Mouse (Mus musculus) MEL (cell line): Measurements from ENCODE around the gene Ramp2.

ENCODE experiments used
- CTCF ChIP-seq, 3 experiments: IDR thresholded peaks in 2 of 3; conservative IDR thresholded peaks in 1 of 3; 2 replicates each; pipeline ENCODE4 v1.5.1; 2011 to 2012; ENCODE audit warnings: low read length in 3 of 3, low read depth in 2 of 3, mild to moderate bottlenecking in 2 of 3, improper control_type of control experiment in 1 of 3, inconsistent platforms in 1 of 3, mixed read lengths in 1 of 3, moderate library complexity in 1 of 3; ENCODE audit not compliant: control insufficient read depth in 1 of 3, insufficient read depth in 1 of 3, poor library complexity in 1 of 3, severe bottlenecking in 1 of 3
- GABPA ChIP-seq: IDR thresholded peaks from 2 replicates; pipeline ENCODE4 v1.6.1; 2012; ENCODE audit warnings: low read depth, mild to moderate bottlenecking, inconsistent platforms, low read length, improper control_type of control experiment, moderate library complexity
- HCFC1 ChIP-seq: IDR thresholded peaks from 2 replicates; pipeline ENCODE4 v1.6.1; 2012; ENCODE audit warnings: low read depth, mild to moderate bottlenecking, inconsistent platforms, low read length, improper control_type of control experiment, moderate library complexity
- JUND ChIP-seq: IDR thresholded peaks from 2 replicates; pipeline ENCODE4 v1.6.1; 2011; ENCODE audit warnings: low read depth, mild to moderate bottlenecking, improper control_type of control experiment, low read length
- MEF2A ChIP-seq: IDR thresholded peaks from 2 replicates; pipeline ENCODE4 v1.6.1; 2014; ENCODE audit warnings: low read depth, mild to moderate bottlenecking, inconsistent platforms, low read length, improper control_type of control experiment; ENCODE audit not compliant: poor library complexity, insufficient replicate concordance, severe bottlenecking; ENCODE audit errors: extremely low read depth
- MXI1 ChIP-seq: IDR thresholded peaks from 2 replicates; pipeline ENCODE4 v1.6.1; 2011; ENCODE audit warnings: mild to moderate bottlenecking, low read depth, low read length, improper control_type of control experiment
- POLR2A ChIP-seq, 2 experiments: IDR thresholded peaks; 2 replicates each; pipeline ENCODE4 v1.6.1; 2011 to 2012; ENCODE audit warnings: low read length in 2 of 2, mild to moderate bottlenecking in 2 of 2, control low read depth in 1 of 2, improper control_type of control experiment in 1 of 2, low read depth in 1 of 2, moderate library complexity in 1 of 2; ENCODE audit not compliant: control insufficient read depth in 1 of 2, insufficient read depth in 1 of 2, poor library complexity in 1 of 2
- SIN3A ChIP-seq: IDR thresholded peaks from 2 replicates; pipeline ENCODE4 v1.6.1; 2012; ENCODE audit warnings: low read length, improper control_type of control experiment, inconsistent platforms
- TCF12 ChIP-seq: IDR thresholded peaks from 2 replicates; pipeline ENCODE4 v1.6.1; 2014; ENCODE audit warnings: low read depth, mild to moderate bottlenecking, inconsistent platforms, low read length, improper control_type of control experiment, moderate library complexity
- USF2 ChIP-seq, 2 experiments: IDR thresholded peaks; 2 replicates each; pipeline ENCODE4 v1.6.1; 2011 to 2012; ENCODE audit warnings: improper control_type of control experiment in 2 of 2, low read length in 2 of 2, borderline replicate concordance in 1 of 2, inconsistent platforms in 1 of 2, low read depth in 1 of 2, mild to moderate bottlenecking in 1 of 2; ENCODE audit not compliant: insufficient read depth in 1 of 2

DNA sequence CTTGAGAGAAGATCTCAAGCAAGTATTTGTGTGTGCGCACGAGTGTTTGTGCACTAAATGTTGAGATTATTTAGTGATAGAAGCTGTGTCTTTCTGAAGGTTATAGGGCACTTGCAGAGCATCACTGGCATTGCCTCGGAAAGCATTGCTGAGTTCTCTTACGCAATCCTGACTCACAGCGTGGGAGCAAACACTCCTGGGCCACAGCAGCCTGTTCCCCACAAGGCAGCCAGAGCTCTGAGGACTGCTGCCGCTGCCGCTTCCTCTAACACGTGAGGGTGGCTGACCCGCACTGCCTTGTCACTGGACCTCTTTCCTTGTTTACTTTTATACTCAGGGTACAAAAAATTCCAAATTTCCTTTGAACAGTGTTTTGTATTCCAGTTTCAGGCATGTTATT lies 41.5 kb downstream of the Ramp2 start:
- no peak for TF ChIP-seq CTCF (IDR thresholded peaks at IDR 0.05 in 2 of 3, conservative IDR thresholded peaks at IDR 0.05 in 1 of 3; ENCODE audit: control insufficient read depth in 1 of 3, insufficient read depth in 1 of 3, low read depth in 2 of 3, low read length in 3 of 3, poor library complexity in 1 of 3, severe bottlenecking in 1 of 3)
- no peak for TF ChIP-seq POLR2A (IDR thresholded peaks at IDR 0.05; ENCODE audit: control insufficient read depth in 1 of 2, insufficient read depth in 1 of 2, low read depth in 1 of 2, low read length in 2 of 2, poor library complexity in 1 of 2)
- TF ChIP-seq TCF12 = no peak
- no peak for TF ChIP-seq JUND
- no peak for TF ChIP-seq MXI1
- TF ChIP-seq HCFC1 = no peak
- no peak for TF ChIP-seq USF2 (IDR thresholded peaks at IDR 0.05; ENCODE audit: borderline replicate concordance in 1 of 2, insufficient read depth in 1 of 2, low read depth in 1 of 2, low read length in 2 of 2)
- TF ChIP-seq MEF2A = no peak
- no peak for TF ChIP-seq SIN3A
- no peak for TF ChIP-seq GABPA
